Mouse (Mus musculus): ENCODE measurements around the gene Lrpprc.
"Not testable (repeated sequence)": the region's sequence is repeated elsewhere in the genome, so short reads cannot be mapped to it uniquely, and the experiment has no call there.

Lrpprc gene

DNA sequence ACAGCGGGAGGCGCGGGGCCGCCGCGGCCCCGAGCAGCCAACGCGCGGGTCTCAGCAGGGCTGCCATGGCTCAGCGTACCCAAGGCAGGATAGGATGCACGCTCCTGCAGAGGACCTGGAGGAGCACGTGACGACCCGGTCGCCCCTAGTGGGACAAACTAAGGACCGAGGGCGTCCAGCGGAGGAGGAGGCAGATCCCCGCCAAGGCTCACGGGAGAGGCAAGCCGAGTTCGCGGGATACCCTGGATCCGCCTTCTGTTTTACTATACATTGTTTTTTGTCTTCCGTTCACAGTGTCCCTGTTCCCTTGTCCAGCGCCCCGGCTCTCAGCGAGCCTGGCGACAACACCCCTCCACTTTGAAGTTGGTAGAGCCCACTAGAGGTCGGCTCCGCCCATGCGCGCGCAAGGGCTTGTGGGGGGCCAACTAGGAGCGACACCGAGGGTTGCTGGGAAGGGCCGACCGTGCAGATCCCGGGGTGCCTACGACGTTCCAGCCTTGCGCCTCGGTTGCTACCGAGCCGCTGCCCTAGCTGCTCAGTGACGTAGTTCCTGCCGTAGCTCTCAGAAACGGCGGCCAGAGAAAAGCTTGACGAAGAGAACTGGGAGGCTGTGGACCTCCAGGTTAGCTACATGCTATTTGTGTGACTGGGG lies at the start of gene Lrpprc:
Gene Lrpprc, minus strand, starts transcription at position 343 of the 652 bp plus-strand sequence.
- DNase-seq: peak; percentile 95

DNA sequence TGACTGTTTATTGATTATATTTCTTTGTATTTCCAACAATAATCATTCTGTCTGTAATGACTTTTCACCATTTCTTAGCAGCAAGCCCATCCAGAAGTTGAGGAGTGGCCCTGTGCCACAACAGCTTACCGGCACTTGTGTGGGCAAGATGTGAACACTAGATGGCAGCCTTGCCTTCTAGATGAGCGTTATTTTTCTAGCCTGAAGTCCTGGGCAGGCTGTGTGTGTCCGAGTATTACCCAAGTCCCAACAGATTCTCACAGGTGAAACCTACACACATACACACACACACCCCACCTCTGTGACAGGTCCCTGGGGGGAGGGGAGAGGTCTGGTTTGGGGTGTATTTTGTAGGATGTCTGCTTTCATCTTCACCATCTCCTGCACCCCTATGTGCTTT lies 47.2 kb upstream of the Lrpprc start:
- DNase-seq: peak; percentile 74

DNA sequence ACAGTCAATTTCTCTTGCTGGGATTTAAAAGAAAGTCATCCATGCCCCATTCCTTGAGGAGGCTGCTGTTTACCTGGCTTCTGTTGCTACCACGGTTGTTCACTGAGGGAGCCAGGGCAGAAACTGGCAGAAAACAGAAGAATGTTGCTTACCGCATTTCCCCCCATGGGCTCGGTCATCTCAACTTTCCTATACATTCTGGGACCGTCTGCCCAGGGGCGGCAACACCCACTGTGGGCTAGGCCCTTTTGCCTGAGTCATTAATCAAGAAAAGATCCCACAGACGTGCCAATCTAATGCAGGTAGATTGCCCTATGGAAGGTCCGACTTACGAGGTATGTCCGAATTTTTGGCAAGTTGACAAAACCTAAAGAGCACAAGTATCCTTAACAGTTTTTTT lies 44.7 kb upstream of the Lrpprc start:
- DNase-seq: no peak

DNA sequence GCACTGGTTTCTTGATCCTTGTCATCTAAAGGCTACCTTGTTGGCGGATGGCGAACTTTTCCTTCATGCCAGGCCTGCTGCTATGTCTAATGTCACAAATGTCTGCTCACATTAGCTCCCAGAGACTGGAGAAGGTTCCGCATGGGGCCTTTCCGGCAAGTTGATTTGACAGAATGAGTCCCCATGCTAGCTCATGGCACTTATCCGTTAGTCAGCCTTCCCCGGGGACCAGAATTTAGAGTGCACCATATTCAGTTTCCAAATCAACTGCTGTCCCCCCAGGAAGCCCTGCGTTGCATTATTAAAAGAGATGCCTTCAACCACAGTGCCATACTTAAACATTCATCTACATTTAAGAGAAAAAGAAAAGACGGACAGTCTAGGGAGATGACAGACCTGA lies 41.8 kb upstream of the Lrpprc start:
- no peak for DNase-seq

DNA sequence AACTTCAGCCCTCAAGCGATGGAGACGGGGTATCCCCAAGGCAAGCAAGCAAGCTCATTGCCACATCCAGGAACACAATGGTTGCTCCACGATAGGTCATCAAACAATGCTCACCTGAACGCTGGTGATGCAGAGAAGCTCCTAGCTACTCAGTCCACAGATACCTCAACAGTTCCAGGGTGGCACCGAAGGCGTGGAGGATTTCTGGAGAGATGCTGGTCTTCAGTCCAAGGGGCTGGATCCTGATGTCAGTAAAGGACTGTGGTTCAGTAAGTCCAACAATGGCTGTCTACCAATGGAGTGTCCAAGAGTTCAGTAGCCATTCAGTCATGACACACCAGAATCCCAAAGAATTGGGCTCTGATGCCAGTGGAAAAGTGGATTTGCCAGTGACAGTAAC lies 37.7 kb upstream of the Lrpprc start:
- no peak for DNase-seq

DNA sequence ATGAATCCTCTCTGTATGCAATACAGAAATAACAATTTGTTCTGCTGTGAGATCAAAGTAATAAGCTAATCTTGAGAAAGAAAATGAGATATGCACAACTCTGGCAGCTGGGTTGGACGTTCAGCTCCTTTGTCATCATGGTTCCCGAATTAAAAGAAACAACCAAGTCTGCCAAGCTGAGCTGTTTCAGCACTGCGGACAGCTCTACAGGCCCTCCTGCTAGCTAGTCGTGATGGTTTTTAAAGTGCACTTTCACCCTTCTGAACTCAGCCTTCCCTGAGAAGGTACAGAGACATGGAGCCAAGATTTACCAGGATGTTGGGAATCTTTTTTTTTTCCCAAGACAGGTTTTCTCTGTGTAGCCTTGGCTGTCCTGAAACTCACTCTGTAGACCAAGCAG lies 30.0 kb upstream of the Lrpprc start:
- no peak for DNase-seq

DNA sequence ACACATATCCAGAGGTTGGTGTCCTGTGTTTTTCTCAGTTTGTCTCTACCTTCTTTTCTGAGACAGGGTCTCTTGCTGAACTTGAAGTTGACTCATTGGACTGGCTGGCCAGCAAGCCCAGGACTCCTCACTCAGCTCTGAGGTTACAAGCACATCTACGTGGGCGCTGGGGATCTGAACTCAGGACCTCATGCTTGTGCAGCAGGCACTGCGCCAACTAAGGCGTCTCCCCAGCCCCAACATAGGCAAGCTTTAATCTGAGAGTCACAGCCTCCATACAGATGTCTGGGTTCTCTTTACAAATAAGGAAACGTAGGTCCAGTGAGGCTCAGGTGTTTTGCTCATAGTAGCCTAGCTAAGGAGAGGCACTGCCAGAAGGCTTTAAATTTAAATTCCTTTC lies 27.8 kb upstream of the Lrpprc start:
- DNase-seq: no peak

DNA sequence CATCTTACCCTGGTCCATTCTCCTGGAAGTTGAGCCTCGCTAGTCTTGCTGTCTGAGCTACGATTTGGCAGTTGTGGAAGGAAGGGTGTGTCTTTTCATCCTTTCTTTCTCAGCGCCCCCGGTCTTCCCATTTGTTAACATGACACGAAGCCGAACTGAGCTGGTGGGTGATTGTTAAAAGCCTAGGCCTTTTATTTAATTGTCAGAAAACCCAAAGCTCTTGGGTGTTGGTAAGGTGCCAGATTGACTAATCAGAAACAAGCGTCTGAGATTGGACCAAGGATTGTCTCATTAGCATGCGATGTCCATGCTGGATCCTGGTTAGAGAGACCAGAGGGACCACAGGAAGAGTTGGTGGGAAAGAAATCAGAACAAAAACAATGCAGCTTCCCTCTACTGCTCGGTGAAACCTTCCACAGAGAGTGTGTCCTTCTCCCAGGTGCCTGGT lies 25.4 kb upstream of the Lrpprc start:
- DNase-seq: no peak

DNA sequence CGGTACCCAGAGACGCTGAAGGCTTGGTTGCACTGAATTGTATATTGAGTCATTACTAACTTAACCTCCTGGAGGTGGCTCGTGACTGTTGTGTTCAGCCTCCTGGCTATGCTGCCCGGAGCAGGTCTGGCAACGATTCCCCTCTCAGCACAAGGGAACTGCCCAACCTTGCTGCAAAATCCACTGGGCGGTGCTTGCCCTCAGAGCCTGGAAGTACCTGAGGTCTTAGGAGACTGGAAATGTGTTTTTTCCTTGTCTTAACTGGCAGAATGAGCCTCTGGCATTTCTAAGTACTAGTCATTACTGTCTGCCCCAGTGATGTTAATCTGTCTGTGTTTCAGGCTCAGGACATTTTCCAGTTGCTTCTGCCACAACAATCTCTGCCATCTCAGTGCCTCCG lies 24.3 kb upstream of the Lrpprc start:
- DNase-seq: no peak

DNA sequence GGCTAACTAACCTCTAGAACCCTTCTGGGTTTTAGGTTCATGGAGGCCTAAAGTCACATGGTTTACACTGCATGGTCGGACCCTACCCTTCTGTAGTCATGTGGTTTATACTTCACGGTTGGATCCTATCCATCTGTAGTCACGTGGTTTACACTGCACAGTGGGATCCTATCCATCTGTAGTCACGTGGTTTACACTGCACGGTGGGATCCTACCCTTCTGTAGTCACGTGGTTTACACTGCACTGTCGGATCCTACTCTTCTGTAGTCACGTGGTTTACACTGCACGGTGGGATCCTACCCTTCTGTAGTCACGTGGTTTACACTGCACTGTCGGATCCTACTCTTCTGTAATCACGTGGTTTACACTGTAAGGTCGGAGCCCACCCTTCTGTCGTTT lies 23.6 kb upstream of the Lrpprc start:
- not testable (repeated sequence) for DNase-seq

DNA sequence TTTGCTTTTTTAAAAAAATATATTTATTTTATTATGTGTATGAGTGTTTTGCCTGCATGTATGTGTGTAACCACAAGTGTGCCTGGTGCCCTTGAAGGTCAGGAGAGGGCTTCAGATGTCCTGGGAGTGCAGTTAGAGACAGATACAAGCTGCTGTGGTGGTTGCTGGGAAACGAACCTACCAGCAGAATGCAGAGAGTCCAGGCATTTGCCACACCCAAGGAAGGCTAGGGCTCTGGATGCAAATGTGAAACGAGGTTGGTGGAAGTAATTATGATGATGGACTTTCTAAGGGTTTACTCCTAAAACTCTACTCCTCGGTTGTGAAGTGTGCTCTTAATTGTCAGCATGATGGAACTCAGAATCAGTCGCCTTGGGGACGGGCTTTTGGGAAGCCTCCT lies 1.4 kb upstream of the Lrpprc start:
- no peak for DNase-seq

DNA sequence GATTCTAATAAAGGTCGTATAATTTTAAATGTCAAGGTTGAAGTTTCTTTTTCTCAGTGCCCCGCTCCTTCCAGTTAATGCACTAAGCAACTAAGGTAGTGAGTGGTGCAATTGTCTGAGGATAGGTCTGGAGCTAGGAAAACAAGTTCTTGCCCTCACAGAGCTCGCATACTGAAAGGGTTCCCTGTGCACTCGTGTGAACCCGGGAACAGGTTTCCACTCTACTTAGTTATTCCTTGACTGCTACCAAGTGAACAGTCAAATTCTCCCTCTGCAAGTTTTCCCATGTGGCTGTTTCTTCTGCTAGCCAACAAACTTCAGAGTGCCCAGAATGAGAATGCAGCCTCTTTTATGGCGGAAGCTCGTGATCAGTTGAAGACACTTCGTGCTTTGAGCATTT lies 567 bp upstream of the Lrpprc start:
- no peak for DNase-seq

DNA sequence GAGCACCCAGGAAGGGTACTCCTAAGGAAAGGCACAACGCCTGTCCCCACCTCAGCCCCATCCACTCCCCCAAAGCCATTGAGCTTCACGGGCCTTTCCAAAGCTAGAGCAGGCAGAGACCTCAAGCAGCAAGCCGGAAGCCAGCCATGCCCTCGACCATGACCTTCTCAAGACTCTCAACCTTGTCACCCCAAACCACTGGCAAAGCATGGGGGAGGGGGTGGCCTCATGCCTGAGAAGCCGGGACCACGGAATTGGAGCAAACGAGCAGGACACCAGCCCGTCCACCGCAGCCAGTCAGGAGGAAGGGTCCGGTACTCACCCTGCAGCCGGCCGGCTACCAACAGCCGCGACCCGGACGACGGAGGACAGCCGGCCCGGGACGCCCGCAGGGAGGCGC lies 546 bp downstream of the Lrpprc start:
- DNase-seq: no peak

DNA sequence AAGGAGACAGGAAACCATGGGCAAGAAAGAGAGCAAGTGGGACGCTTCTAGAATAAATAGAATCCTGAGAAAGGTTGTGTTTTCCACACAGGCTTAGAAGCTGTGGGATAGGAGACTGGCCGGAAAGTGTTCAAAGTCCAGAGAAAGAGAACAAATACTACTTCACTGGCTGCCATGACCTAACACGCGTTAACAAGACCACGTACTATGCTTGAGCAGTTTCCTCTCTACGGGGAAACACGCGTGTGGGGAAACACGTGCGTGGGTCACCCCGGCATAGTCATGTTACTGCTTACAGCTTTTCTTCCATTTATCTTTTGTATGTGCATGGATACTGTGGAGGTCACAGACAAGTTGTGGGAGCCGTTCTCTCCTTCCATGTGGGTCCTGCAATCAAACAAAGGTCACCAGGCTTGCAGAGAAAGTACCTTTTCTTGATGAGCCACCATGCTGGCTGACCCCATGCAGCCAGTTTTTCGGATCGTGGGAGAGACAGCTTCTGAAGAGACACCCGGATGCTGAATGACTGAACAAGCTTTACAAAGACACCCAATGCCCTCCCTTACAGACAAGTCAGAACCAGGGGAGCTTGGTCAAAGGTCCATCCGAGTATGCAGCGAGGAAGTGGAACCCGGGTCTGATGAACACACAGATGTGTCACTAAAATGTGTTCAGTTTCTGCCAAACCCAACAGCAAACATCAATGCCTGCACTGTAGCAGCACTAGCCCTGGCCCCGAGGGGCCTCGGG lies 2.0 kb downstream of the Lrpprc start:
- DNase-seq: no peak

DNA sequence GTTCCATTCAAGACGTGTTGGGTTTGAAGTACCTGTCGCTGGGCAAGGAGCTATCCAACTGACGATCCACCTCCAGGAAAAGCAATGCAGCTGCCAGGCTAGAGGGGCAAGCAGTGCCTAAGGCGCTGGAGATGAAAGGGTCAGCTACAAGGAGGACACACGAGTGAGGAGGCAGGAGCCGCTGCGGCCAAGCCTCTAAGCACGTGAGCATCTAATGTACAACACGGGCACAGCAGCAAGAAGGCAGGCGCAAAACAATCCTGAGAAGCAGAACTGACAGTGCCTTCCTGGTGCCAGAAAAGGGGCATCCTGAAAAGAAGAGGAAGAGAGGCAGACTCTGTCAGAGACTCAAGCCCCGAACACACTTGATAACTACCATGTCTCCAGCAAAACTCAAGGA lies 3.1 kb downstream of the Lrpprc start:
- no peak for DNase-seq

DNA sequence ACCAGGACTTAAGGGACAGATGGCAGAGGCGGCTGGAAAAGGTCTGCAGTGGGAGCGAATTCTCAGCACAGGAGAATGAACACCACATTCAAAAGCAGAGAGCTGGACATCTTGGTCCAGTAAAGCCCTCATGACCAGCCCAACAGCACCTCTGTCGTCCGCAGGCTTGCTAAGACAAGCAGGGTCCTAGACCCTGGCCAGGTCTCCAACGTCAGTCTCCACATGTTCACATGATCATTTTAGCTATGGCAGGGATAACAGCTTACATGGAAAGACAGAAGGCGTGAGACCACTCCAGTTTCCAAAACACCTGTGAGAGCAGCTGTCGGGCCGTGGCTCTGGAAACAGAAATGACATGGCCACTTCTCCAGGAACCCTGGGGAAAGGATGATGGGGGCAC lies 3.7 kb downstream of the Lrpprc start:
- DNase-seq: no peak

DNA sequence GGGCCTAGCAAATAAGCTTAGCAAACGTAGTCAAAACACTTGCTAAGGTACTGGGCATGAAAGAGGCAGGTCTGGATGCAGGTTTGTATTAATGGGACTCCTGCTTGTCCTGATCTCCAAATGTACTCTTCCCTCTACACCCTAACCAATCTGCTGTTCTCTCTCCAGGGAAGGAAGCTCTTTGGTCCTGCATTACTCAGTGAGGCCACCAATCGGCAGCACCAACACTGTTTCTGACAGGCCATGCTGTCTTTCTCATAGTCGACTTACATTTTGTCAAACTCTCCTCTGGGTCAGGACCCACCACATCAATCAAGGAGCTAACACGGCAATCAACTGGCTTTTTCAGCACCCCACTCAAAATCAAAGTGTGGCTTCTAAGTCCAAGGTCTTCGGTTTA lies 5.4 kb downstream of the Lrpprc start:
- DNase-seq: no peak

DNA sequence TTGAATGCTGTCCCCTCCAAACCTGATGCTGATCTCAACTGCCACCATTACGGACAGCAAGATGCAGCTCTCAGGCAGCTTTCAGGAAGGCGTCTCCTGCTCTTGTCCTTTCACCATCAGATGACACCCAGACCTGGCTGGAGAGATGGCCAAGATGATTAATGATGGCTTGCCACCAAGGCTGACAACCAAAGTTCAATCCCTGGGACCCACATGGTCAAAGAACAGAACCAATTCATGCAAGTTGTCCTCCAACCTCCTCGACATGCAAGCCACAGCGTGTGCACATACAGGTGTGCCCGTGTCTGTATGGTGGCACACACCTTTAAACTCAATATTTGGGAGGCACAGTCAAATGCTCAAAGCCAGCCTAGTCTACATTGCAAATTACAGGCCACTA lies 7.1 kb downstream of the Lrpprc start:
- DNase-seq: no peak

DNA sequence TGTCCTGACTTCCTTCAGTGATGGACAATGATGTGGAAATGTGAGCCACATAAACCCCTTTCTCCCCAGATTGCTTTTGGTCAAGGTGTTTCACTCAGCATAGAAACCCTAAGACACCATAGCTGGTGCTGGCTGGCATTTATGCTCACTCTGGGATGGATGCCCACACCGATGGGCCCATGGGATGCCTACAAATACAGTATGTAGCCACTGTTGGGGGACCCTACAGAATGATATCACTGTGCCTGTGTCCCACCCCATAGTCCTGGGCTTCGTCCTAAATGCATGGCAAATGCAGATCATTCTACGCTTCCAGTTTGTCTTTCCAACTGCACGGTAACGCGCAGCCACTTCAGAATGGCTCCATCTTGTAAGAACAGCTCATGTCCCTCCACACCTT lies 10.3 kb downstream of the Lrpprc start:
- DNase-seq: no peak

DNA sequence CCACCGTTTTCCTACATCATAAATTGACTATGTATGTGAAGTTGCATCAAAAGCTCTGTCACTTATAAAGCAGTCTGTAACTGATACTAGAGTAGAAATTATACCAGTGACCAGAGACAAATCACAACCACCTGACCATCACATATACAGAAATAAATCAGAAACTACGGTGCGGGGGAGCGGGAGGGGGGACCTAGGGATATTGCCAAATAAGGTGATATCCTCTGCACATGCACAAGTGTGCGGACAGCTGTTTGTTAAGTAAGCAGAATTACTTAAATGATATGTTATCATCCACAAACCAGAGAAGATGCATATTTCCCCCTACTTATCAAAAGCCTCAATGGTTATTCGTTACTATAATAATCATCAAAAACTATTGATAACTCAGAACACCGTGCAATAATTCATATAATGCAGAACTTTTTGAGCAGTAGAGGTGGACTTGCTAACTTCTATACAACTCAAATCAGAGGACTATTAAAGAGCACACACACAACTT lies 12.1 kb downstream of the Lrpprc start:
- DNase-seq: no peak

DNA sequence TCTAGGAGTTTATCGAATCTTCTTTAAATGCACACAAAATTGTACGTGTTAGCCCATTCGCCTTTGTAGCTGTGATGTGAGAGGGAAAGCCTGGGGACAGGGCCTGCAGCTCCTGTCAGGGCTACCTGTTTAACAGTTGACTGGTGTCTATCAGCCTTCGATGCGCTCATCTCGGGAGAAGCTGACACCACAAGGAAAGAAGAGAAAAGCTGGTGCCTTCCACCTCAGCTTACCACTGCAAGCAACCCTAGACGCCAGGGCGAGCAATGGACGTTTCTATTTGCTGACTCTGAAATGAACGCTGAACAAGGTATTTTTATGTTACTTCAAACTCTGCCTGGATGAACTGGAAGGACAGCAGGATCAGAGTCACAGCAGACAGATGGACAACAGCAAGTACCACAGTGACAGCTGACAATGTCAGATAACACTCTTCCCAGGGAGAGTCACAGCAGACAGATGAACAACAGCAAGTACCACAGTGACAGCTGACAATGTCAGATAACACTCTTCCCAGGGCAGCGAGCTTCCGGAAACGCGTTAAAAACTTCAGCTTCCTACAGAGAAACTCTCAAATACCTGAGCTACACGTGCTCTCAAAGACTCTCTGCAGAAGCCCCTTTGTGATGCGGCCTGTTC lies 14.1 kb downstream of the Lrpprc start:
- no peak for DNase-seq

DNA sequence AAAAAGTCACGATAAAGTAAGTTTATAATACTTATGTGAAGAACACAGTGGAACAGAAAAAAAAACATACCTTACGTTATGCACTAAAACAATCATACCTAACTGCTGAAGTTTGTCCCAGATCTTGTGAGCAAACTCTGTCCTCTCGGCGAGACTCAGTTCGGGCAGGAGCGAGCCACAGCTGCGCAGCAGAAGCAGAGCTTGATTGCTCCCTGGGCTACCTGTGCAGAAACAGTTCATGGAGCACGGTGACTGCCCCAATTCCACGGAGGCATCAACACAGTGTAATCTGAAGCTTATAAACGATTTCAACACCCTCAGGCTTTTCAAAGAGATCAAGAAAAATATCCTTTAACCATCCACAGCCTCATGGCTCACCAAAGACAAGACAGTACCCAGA lies 15.3 kb downstream of the Lrpprc start:
- DNase-seq: no peak

DNA sequence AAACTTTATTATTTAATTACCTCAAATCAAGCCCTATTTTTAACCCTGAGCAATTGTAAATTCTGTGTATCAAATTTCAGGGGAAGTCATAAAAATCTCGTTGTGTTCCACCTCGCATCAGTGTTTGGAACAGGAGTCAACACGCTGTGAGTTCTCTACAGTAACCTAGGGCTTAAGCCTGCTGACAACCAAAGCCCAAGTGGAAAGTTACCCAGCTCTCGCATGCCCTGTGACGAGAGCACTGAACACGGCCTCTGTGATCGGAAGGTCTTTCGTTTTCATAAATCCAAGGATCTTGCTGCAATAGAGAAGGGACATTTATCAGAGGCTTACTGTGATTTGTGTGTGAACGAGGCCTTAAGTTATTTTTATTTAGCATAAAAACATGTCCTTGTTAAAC lies 18.7 kb downstream of the Lrpprc start:
- DNase-seq: no peak

DNA sequence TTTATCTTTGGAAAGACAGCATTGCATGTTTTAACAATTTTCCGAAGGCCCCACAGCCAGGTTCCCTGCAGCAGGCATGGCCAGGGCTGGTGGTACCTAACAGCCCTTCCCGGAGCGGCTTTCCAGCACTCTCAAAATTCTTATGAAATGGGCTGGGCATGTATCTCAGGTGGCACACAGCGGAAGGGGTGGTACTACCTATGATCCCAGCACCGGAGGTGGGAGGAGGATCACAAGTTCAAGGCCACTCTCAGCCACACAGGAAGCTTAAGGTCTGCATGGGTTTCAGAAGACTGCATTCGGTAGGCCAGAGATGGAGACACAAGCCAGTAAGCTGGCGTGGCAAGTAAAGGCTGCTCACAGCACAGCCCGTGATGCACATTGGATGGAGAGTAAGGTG lies 31.6 kb downstream of the Lrpprc start:
- DNase-seq: no peak

Measured in cerebellum, adult 11 months (tissue).